Mouse (Mus musculus): ENCODE data around the gene Fez2.

- TF ChIP-seq CTCF (IDR thresholded peaks at IDR 0.05; ENCODE audit: extremely low read depth, insufficient read length, insufficient replicate concordance, low read depth, low read length) = no peak
- TF ChIP-seq POLR2A (IDR thresholded peaks at IDR 0.05; ENCODE audit: low read depth, low read length) = no peak
Measured at GRCm38 (mm10) chr17:78326381-78326780, 91.6 kb downstream of the Fez2 start.
